Mouse (Mus musculus) urinary bladder, adult 18-20 months (tissue): Measurements from ENCODE around the gene Umad1.

Experiments used
- DNase-seq, 2 experiments: peaks; one replicate each; pipeline ENCODE4 v3.0.0; 2022; ENCODE audit warnings: low spot score in 2 of 2, mixed read lengths in 2 of 2

Umad1 gene

GRCm38 (mm10) chr6:8474316-8474715 is 215.2 kb downstream of the Umad1 start:
- DNase-seq: no peak

DNA sequence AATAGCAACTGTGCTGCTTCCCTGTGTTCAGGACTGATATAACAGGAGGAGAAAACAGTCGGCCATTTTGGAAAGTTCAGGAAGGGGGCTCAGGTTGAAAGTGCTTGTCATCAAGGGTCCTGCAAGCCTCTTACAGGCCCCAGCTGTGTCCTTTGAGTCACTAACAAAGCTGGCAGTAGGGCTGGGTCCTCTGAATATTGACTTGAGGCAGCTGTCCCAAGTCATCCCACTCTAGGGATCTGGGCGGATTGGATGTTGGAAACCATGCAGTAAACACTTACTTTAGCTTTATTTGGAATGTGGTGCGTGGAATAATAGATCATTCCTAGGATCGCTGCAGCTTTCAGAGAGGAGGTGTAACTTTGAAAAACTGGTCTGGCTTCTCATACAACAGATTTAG is 215.7 kb downstream of the Umad1 start:
- no peak for DNase-seq

- DNase-seq: no peak
Observed at GRCm38 (mm10) chr6:8479176-8479575, 220.1 kb downstream of the Umad1 start.

DNA sequence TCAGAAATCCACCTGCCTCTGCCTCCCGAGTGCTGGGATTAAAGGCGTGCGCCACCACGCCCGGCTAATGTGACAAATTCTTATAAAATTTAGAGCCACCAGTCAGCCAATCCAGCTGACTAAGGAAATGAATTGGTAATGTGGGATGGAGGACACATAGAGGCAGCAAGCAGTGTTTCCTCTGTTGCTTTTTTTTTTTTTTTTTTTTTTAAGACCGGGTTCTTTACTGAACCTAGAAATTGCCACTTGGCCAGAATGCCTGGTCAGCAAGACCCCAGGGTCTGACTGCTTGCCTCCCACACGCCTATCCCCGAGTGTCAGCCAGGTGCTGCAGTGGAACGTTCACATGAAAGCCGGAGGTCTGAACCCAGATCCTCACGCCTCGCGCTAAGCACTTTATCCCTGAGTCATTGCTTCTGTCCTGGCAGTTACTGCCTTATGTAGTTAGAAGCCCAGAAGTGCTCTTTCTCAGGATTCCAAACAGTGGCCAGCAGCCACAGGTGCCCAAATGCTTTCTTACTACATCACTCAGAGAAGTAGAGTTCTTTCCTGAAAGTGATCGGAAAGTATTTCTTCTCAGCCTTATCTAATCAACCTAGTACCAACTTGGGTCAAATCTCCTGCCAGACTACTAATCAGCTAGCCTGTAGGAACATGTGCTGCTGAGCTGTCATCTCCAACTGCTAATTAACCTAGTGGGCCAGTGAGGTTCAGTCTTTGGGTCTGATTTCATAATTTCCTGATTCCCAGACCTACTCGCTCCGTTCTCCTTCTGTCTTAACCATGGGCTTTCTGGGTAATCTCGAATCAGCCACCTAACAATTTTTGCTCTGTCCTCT is 225.6 kb downstream of the Umad1 start:
- no peak for DNase-seq

DNA sequence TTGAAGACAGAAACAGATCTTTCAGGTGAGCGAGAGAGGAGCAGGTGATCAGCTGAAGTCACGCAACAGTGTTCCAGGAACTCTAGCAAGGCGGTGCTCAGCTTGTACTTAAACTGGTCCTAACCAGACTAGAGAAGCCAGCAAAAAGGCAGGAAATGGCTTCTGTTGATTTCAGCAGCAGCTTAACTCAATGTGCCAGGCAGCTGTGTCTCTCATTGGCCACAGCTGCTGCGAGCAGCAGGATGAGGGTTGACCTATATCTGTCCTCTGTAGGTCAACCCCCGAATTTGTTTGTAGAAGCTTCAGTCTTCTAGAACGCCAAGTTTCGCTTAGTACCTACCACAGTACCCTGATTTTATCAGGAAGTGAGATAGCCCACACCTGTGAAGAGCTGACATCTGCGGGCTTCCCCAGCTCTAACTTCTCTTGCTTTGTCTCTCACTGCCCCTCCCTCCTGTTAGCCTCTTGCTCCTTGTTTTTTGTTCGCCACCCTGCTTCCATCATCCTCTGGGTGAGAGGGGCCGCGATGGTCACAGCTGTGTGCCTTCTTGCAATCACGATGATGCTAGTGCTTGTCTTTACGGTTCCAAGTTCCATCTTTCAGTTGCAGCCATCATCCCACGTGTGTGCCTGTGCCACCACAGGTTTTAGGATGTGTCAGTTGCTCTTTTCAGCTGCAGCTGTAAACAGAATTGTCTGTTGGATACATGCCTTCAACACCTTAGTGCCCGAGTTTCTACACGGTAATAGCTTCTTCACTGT is 226.5 kb downstream of the Umad1 start:
- DNase-seq: no peak

DNA sequence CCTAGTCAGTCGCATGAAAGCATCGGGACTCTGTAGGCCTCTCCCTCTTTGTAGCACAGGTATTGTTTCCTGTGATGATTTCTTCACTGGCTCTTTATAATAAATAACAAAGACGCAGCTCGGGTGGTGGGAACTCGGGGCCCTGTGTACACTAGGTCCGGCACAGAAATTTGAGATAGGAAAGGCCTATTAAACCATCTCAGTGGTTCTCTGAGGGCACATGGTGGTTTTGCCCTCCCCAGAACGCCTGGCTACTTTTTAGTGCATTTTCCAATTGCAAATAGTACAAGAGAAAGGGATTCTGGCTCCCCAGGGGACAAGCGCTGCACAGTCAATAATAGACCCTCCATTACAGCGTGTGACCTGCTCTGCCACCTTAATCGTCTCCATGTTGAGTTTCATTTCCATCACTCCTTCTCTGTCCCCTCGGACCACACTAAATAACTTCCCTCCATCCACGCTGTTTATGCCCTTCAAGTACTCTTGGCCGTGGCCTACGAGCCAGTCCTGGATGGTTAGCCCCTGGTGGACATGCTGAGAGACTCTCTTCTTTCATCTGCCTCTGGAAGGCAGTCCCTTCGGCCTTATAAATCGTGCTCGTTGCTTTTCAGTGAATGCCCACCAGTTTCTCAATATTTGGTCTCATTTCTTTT is 227.4 kb downstream of the Umad1 start:
- DNase-seq: no peak

- no peak for DNase-seq
Observed at GRCm38 (mm10) chr6:8487044-8487853, 228.2 kb downstream of the Umad1 start.

GRCm38 (mm10) chr6:8488249-8488648 is 229.2 kb downstream of the Umad1 start:
- DNase-seq: no peak

DNA sequence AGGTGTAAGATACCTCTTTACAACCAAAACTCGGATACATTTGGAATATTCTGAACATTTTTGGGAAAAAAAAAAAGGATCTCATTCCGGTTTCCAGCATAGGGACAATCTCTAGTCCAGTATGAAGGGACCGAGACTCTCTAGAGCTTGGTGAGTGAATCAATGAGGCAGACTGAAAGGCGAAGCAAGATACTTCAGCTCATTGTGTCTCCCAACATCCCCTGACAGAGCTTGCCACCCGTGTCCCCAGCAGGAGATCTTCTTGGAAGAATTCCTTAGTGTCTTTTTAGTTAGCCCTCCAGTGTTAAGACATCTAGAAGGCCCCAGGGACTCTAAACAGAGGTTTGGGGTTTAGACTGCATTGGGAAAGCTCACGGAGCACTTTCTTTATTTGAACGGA is 230.2 kb downstream of the Umad1 start:
- no peak for DNase-seq

DNA sequence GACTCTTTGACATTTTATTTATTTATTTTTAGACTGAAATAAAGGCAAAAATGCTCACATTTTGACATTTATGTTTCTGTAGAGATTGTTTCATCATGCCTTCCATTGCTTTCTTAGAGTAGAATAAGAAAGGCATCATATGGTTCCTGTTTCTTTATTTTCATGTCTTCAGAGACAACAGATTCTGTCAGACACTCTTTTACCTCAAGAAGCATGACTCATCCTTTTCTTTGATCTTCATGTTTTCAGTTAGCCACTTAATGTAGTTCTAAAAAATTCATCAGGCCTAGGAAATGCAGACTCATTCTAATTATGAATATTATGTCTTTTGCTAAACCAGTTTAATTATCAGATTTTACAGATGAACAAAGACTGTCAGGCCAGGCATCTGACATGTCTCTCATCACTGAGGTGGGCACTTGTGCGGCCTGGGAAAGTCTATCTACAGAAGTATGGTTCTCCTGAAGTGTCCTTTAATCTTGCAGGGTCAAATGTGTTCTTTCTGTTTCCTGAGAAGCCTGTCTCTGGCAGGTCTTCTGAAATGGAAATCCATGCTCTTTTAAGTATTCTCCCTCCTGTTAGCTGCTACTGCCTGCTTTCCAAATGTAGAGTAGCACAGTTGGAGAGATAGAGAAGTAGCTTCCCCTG is 231.0 kb downstream of the Umad1 start:
- no peak for DNase-seq

- DNase-seq: no peak
Observed at GRCm38 (mm10) chr6:8492248-8492647, 233.2 kb downstream of the Umad1 start.

DNA sequence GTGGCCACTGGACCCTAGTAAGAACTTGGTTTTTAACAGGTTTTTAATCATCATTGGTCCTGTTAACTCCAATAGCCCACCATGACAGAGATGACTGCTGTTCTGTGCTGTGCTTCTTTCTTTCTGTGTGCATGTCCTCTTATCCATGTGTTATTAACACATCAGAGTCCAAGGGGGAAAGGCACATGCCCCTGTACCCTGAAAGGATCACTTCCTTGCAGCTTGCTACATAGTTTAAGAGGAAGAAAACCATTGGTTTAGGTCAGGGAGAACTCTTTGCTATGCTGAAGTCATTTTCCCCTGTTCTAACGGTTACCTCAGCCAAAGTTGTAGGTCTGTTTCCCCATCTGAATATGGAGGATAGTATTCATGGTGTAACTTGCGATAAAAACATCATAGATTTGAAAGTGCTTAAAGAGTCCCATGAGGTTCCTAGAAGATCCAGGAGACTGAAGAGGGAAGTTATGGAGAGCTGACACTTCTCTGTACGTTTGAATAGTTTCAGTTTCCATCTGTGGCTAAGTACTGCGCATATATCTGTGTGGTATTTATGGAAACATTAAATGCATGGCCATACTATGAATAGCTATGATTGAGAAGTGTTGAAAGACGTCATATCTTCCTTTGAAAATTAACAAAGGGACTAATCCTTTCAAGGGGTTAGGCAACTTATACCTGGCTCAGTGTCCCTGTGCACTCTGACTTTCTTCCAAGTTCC is 236.2 kb downstream of the Umad1 start:
- no peak for DNase-seq

DNA sequence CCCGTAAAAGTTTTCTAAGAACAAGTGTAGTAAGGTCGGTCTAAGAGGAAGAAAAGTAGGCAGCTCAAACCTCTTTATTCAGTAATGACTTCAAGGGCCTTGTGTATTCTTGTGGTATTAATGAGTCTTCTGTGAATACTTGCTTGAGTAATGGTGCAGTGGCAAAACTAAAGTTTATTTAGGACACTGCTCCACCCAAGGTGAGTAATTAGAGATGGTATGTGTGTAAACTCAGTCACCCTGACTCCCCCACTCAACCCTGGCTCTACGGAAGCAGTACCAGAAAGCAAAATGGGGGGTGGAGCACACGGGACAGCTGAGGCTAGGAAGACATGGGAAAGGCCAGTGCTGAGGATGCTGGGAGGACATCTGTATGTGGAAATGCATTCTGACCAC is 236.7 kb downstream of the Umad1 start:
- DNase-seq: no peak

DNA sequence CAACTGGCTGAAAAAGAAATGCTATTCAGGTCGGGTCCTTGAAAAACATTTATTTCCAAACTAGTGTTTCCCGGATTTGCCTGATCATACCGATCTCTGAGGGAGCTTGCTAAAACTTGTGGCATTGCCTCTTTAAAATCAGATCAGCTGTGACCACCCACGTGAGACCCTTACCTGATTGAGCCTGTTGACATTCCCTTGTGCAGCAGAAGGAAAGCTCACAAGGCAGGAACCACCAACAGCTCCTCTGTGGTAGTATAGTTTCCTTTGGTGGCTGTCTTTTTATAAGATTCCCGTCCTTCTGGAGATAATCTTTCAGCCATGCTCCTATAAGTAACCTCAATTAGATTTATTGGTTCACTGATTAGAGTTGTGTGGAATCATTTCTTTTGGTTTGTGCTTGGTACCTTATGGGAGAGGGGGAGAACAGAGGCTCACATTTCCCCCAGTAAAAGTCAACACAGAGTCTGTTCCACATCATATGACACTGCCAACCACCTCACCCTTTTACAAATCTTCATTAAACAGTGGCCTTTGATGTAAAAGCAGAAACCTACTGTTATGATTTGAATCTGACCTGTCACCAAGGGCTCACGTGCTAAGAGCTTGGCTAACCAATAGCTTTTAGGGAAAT is 238.3 kb downstream of the Umad1 start:
- no peak for DNase-seq

DNA sequence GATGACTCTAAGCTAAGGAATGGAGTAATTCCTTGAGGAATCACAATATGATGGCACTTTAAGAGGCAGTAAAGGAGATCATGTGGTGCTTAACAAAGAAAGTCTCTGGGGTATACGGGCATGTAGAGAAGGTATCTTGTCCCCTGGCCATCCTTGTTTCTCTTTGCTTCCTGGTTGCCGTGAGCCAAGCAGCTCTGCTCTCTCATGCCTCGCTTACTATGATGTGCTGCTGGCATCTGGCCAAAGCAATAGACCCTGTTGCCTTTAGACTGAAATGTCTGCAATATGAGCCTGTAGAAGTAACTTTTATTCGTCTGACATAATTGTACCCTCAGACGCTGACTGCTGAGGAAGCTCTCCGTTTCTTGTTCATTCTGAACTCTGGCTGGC is 238.8 kb downstream of the Umad1 start:
- no peak for DNase-seq

DNA sequence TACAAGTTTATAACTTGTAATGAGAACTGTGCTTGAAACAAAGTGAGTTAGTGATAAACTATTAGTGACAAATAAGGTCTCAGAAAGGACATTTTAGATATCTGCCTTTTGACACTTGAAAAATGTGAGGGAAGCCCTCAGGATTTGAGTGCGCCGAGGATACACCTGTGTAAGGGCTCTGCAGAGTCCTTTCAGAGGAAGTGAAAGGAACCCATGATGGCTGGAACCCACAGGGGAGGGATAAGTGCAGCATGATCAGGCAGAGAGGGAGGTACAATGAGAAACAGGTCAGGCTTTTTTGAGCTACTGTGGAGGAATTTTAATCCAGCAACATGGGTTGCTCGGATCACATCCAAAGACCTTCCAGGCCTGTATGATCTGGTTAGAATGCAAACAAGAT is 239.9 kb downstream of the Umad1 start:
- no peak for DNase-seq

GRCm38 (mm10) chr6:8503953-8504352 is 244.9 kb downstream of the Umad1 start:
- DNase-seq: no peak

- no peak for DNase-seq
Observed at GRCm38 (mm10) chr6:8504521-8505228, 245.6 kb downstream of the Umad1 start.

DNA sequence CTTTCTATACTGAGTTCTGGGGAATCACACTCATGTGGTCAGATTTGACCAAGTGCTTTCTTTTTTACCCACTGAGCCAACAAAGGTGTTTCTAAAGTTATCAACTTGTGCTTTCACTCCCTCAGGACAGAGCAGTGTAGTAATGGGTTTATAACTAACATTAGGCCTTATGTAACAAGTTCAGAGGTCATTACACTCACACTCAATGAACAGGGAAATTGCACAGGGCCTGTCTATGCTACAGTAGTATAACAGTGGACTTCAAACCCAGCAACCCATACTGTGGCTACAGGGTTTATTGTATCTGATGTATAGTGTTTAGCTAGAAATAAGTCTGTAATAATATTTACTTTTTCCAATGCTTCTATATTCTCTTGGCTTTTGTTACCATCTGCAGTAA is 247.5 kb downstream of the Umad1 start:
- DNase-seq: no peak
